Mouse (Mus musculus) cerebellum, adult 2 months (tissue): ENCODE results near the gene Olfr963.

Experiments
- CTCF ChIP-seq: fragments of 200-500 bp; IDR thresholded peaks from 2 replicates; pipeline ENCODE4 v1.5.1; 2011; ENCODE audit warnings: low read depth, mild to moderate bottlenecking, control low read depth, low read length, moderate library complexity, borderline replicate concordance; ENCODE audit not compliant: insufficient read depth
- POLR2A ChIP-seq: fragments of 200-500 bp; IDR thresholded peaks from 2 replicates; pipeline ENCODE4 v1.6.1; 2011; ENCODE audit warnings: low read length, control low read depth, borderline replicate concordance; ENCODE audit not compliant: insufficient read depth

DNA sequence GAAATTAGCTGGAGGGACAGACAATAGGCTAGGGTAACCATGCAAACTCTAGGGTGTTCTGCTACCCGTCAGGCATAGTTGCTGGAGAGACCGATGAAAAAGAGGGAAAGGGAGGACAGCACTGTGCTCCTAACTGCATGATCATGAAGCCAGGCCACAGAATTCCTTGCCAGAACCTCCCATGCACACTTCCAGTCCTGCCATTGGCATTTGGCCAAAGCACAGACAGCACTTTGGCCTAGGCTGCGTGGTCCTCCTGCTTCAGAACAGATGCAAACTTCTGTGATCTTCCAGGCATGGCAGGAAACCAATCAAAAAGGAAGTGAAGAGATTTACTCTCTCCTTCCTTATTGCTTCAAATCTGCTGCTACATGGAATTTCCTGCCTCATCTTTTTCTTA, 42.0 kb downstream of the Olfr963 start:
- TF ChIP-seq POLR2A (no peak), CTCF (no peak)
